8 mouse cellular contexts compared by ENCODE assay signal in genomic region chr1:23761502-23762135, GRCm38 (mm10). TPM values are rescaled to one million over a fixed set of nuclear protein-coding genes. Genes with fewer than 3 reads are reported as not detected.
DNase-seq lines count a peak whose midpoint lies in the region; ATAC-seq and TF ChIP-seq lines count a peak whose summit lies in the region.

Gene B3gat2, plus strand, starts transcription at chr1:23761753.

- no peaks in the 10 kb centered on the region for H3K9me3 ChIP-seq in intestine, embryonic 15.5 days
- no peaks in the 10 kb centered on the region for H3K9me3 ChIP-seq in neural tube, embryonic 13.5 days

- TF ChIP-seq CTCF in embryonic fibroblast, embryonic 13.5 days (IDR thresholded peaks at IDR 0.05; ENCODE audit: borderline replicate concordance, insufficient read depth, low read length), result no peak

- H3K4me1 ChIP-seq in embryonic fibroblast, embryonic 13.5 days (ENCODE audit: control insufficient read depth, insufficient read depth, low read length), result no peaks in the 10 kb centered on the region
- peaks cover 13% of the 10 kb centered on the region for H3K4me1 ChIP-seq in intestine, embryonic 15.5 days (replicated peaks)
- H3K4me1 ChIP-seq in neural tube, embryonic 13.5 days (replicated peaks), result peaks cover 35% of the 10 kb centered on the region

- H3K4me2 ChIP-seq in intestine, embryonic 15.5 days (replicated peaks), result peak within 1 kb of the TSS; percentile 99
- peak within 1 kb of the TSS; percentile 88 for H3K4me2 ChIP-seq in neural tube, embryonic 13.5 days

- intact Hi-C loops in left cerebral cortex, postnatal 4 days (cut with DNase I), result loop anchor here (5.0 to 10.0 kb wide), 3 partner anchors 273 to 486 kb away; no protein-coding TSS in a partner anchor

- ATAC-seq in intestine, embryonic 15.5 days, result peak; percentile 27
- peak; percentile 76 for ATAC-seq in neural tube, embryonic 13.5 days (ENCODE audit: low read depth)

- peak; percentile 5 for DNase-seq in adrenal gland, postnatal 25 days
- no peak for DNase-seq in adrenal gland, adult (ENCODE audit: inconsistent age in 2 of 2, low spot score in 1 of 2)
- peak; percentile 74 for DNase-seq in R1 (ENCODE audit: low read depth, low spot score)
- DNase-seq in left cerebral cortex, postnatal 4 days, result peak; percentile 70
- no peak for DNase-seq in urinary bladder, postnatal 10 days (ENCODE audit: low spot score)

- no peak for TF ChIP-seq POLR2A in embryonic fibroblast, embryonic 13.5 days (IDR thresholded peaks at IDR 0.05; ENCODE audit: low read depth, low read length)

- H3K36me3 ChIP-seq in intestine, embryonic 15.5 days, result no peaks in the 10 kb centered on the region
- no peaks in the 10 kb centered on the region for H3K36me3 ChIP-seq in neural tube, embryonic 13.5 days

- H3K27ac ChIP-seq in embryonic fibroblast, embryonic 13.5 days (ENCODE audit: insufficient read depth, low read length), result no peak within 1 kb of the TSS
- H3K27ac ChIP-seq in intestine, embryonic 15.5 days, result no peak within 1 kb of the TSS
- H3K27ac ChIP-seq in neural tube, embryonic 13.5 days (replicated peaks), result peak within 1 kb of the TSS; percentile 90

- peak within 1 kb of the TSS; percentile 51 for H3K4me3 ChIP-seq in embryonic fibroblast, embryonic 13.5 days (ENCODE audit: insufficient read depth, low read length)
- peak within 1 kb of the TSS; percentile 56 for H3K4me3 ChIP-seq in intestine, embryonic 15.5 days (replicated peaks)
- peak within 1 kb of the TSS; percentile 77 for H3K4me3 ChIP-seq in neural tube, embryonic 13.5 days

- H3K9ac ChIP-seq in intestine, embryonic 15.5 days, result peak within 1 kb of the TSS; percentile 30
- peak within 1 kb of the TSS; percentile 86 for H3K9ac ChIP-seq in neural tube, embryonic 13.5 days

- H3K27me3 ChIP-seq in intestine, embryonic 15.5 days (replicated peaks), result peaks cover 44% of the 10 kb centered on the region
- H3K27me3 ChIP-seq in neural tube, embryonic 13.5 days, result peaks cover 24% of the 10 kb centered on the region

- whole genome bisulfite sequencing in intestine, embryonic 15.5 days, result 1% methylated on average over 34 of the region's 34 CpGs
- under 1% methylated on average over 34 of the region's 34 CpGs for WGBS in neural tube, embryonic 13.5 days

RNA-seq across cellular contexts. Expression of gene B3gat2, which starts in this region (rescaled TPM):
- not detected in 2 replicates for total RNA-seq in adrenal gland, postnatal 25 days (2021)
- 0.09 TPM in 1 of 2 replicates, not detected in the other for polyA plus RNA-seq in embryonic fibroblast, embryonic 13.5 days (2011; ENCODE audit: insufficient read length, low read depth, missing spikeins)
- polyA plus RNA-seq in intestine, embryonic 15.5 days (2015; fragmentation: Nextera tagmentation; extraction: Ambion mirVana), result 0.23 and 0.42 TPM in 2 replicates
- total RNA-seq in left cerebral cortex, postnatal 4 days (2021), result 10 to 100 TPM; 16.6 to 19.9 TPM
- polyA plus RNA-seq in neural tube, embryonic 13.5 days (2015; fragmentation: Nextera tagmentation; extraction: Ambion mirVana), result 19.6 and 20.0 TPM in 2 replicates

Comparison
In these comparisons a context has a peak if more than half of its experiments do, and no peak if none do; other contexts are left out.
1. RNA of gene B3gat2 (total RNA-seq): 16.6 to 19.9 TPM in left cerebral cortex, postnatal 4 days; not detected in adrenal gland, postnatal 25 days; every median in the first group is over 10 times any median in the second.
2. RNA of gene B3gat2 (polyA plus RNA-seq): 19.6 to 20.0 TPM in neural tube, embryonic 13.5 days; 0.23 to 0.42 TPM in intestine, embryonic 15.5 days and 0.09 TPM in embryonic fibroblast, embryonic 13.5 days; every median in the first group is over 10 times any median in the second.
3. Peak in DNase-seq in adrenal gland, postnatal 25 days; RNA of the gene not detected or under 1 TPM.
4. Peak in ATAC-seq, H3K4me3 ChIP-seq, H3K9ac ChIP-seq and H3K4me2 ChIP-seq in intestine, embryonic 15.5 days; RNA of the gene not detected or under 1 TPM.
5. DNase-seq: peak in R1 (single experiment) and left cerebral cortex, postnatal 4 days (single experiment); none in adrenal gland, adult (0 of 2) and urinary bladder, postnatal 10 days (single experiment).
6. Peak in every context shown above with its lines, with median percentiles within 50 percentile points of each other: H3K4me3 ChIP-seq.